Mouse (Mus musculus): ENCODE measurements at regions not wholly inside any gene's neighbourhood (a gene's known extent, or its start where the extent isn't known, plus 50 kb on each side); places are given as distances from the start of the nearest gene placed in this dataset.

GRCm38 (mm10) chr5:47115882-47116281 lies 867.1 kb upstream of the Slit2 start:
- Histone ChIP-seq H3K9me3 (no peaks in the 10 kb centered on the region), H3K4me1 (no peaks in the 10 kb centered on the region), H3K27ac (replicated peaks) (no peak overlapping the region), H3K4me2 (replicated peaks) (no peak overlapping the region), H3K9ac (replicated peaks) (no peak overlapping the region), H3K27me3 (no peaks in the 10 kb centered on the region), H3K4me3 (no peak overlapping the region), H3K36me3 (no peaks in the 10 kb centered on the region)
- 78% methylated on average over 5 of the region's 5 CpGs for WGBS
- ATAC-seq (replicated peaks) = no peak

DNA sequence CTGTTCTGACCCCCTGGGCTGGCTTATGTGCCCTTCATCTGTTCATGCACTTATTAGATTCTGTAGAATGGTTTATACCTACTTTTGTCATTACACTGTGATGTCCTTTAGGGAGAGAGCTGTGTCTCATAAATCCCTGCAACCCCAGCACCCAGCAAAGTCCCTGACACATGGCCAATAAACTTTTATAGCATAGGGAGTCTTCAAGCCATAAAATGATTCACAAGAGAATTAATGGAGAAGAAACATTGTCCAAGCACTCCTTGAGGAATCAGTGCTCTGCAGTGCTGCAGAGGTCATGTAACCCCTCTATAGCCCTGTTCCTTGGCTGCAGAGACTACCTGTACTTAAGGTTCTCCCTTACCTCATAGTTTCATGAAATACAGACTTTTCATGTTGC lies 887.2 kb upstream of the Slit2 start:
- Histone ChIP-seq H3K4me1 (no peaks in the 10 kb centered on the region), H3K9ac (replicated peaks) (no peak overlapping the region), H3K4me3 (no peak overlapping the region), H3K4me2 (replicated peaks) (no peak overlapping the region), H3K27ac (replicated peaks) (no peak overlapping the region), H3K36me3 (no peaks in the 10 kb centered on the region), H3K27me3 (no peaks in the 10 kb centered on the region), H3K9me3 (no peaks in the 10 kb centered on the region)
- no peak for ATAC-seq (replicated peaks)

- Histone ChIP-seq H3K9ac (replicated peaks) (no peak overlapping the region), H3K4me1 (peaks cover 5% of the 10 kb centered on the region; the same call in 1 of the 2 replicates), H3K4me2 (replicated peaks) (no peak overlapping the region), H3K36me3 (no peaks in the 10 kb centered on the region), H3K9me3 (no peaks in the 10 kb centered on the region), H3K27ac (replicated peaks) (no peak overlapping the region), H3K27me3 (no peaks in the 10 kb centered on the region), H3K4me3 (no peak overlapping the region)
- peak; percentile 58 for ATAC-seq (replicated peaks)
- WGBS = 22% methylated on average over 3 of the region's 3 CpGs
Measured at GRCm38 (mm10) chr5:47052942-47053341, 930.0 kb upstream of the Slit2 start.

DNA sequence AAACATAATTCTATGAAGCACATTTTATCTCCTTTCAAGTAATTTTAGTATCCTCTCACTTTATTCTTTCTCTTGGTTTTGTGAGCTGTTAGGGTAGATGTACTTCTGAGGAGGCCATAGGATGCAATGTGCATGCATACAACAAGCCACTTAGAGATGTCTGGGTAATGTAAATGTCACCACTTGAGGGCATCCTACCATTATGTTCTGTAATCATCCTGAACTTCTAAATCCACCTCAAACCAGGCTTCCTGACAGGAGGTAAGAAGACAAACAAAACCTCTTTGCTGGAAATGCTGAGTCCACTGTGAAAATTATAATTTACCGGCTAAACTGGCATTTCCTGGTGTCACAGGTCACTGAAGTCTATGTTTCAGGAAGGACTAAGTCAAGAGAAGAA lies 946.2 kb upstream of the Slit2 start:
- no peak overlapping the region for H3K27ac ChIP-seq (replicated peaks)
- H3K4me1 ChIP-seq = 0 out of 2 replicates have a peak, but pooled peaks cover 4% of the 10 kb centered on the region
- ATAC-seq (replicated peaks) = no peak
- no peak overlapping the region for H3K9ac ChIP-seq (replicated peaks)
- no peaks in the 10 kb centered on the region for H3K36me3 ChIP-seq
- no peak overlapping the region for H3K4me3 ChIP-seq
- no peaks in the 10 kb centered on the region for H3K9me3 ChIP-seq
- 68% methylated on average over 1 of the region's 1 CpGs for WGBS
- H3K4me2 ChIP-seq (replicated peaks) = no peak overlapping the region
- no peaks in the 10 kb centered on the region for H3K27me3 ChIP-seq

- 0 out of 2 replicates have a peak, but pooled peaks cover 4% of the 10 kb centered on the region for H3K4me1 ChIP-seq
- no peaks in the 10 kb centered on the region for H3K9me3 ChIP-seq
- H3K36me3 ChIP-seq = no peaks in the 10 kb centered on the region
- H3K4me3 ChIP-seq = no peak overlapping the region
- H3K4me2 ChIP-seq (replicated peaks) = no peak overlapping the region
- ATAC-seq (replicated peaks) = peak; percentile 66
- no peaks in the 10 kb centered on the region for H3K27me3 ChIP-seq
- H3K9ac ChIP-seq (replicated peaks) = no peak overlapping the region
- 23% methylated on average over 7 of the region's 7 CpGs for WGBS
- no peak overlapping the region for H3K27ac ChIP-seq (replicated peaks)
Measured at GRCm38 (mm10) chr5:47034021-47034420, 948.9 kb upstream of the Slit2 start.

GRCm38 (mm10) chr5:47014351-47014750 lies 968.6 kb upstream of the Slit2 start:
- H3K27me3 ChIP-seq = no peaks in the 10 kb centered on the region
- H3K9me3 ChIP-seq = no peaks in the 10 kb centered on the region
- peak; percentile 53 for ATAC-seq (replicated peaks)
- no peak overlapping the region for H3K4me2 ChIP-seq (replicated peaks)
- no peak overlapping the region for H3K27ac ChIP-seq (replicated peaks)
- no peaks in the 10 kb centered on the region for H3K4me1 ChIP-seq
- no peak overlapping the region for H3K9ac ChIP-seq (replicated peaks)
- no peaks in the 10 kb centered on the region for H3K36me3 ChIP-seq
- H3K4me3 ChIP-seq = no peak overlapping the region

DNA sequence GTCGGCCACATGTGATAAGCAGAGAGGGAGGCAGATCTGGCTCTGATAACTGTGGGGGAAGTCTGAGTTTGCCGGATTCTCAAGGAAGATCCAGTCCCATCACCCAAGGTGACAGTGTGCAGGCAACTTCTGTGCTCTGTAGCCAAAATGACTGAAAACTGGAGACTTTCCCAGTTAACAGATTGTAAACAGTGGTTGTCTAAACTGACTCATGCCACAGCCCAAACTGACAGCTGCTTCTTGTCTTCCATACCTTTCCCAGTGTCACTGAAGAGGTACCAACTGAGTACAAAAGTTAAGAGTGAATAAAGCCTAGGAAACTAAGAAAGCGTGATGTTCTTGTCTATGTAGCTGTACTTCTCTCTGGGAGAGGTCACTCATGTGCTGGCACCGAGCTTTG lies 990.4 kb upstream of the Slit2 start:
- H3K27me3 ChIP-seq = no peaks in the 10 kb centered on the region
- H3K4me3 ChIP-seq = no peak overlapping the region
- no peak overlapping the region for H3K27ac ChIP-seq (replicated peaks)
- H3K9ac ChIP-seq (replicated peaks) = no peak overlapping the region
- 81% methylated on average over 4 of the region's 4 CpGs for WGBS
- no peaks in the 10 kb centered on the region for H3K4me1 ChIP-seq
- no peaks in the 10 kb centered on the region for H3K36me3 ChIP-seq
- no peaks in the 10 kb centered on the region for H3K9me3 ChIP-seq
- no peak overlapping the region for H3K4me2 ChIP-seq (replicated peaks)
- no peak for ATAC-seq (replicated peaks)

- Histone ChIP-seq H3K27ac (replicated peaks) (no peak overlapping the region), H3K4me3 (no peak overlapping the region), H3K4me1 (no peaks in the 10 kb centered on the region), H3K36me3 (no peaks in the 10 kb centered on the region), H3K9ac (replicated peaks) (no peak overlapping the region), H3K9me3 (no peaks in the 10 kb centered on the region), H3K27me3 (no peaks in the 10 kb centered on the region), H3K4me2 (replicated peaks) (no peak overlapping the region)
- ATAC-seq (replicated peaks) = no peak
- WGBS = 84% methylated on average over 2 of the region's 2 CpGs
Measured at GRCm38 (mm10) chr5:46986519-46986918, 996.4 kb upstream of the Slit2 start.

GRCm38 (mm10) chr5:46980326-46980725 lies 1002.6 kb upstream of the Slit2 start:
- ATAC-seq (replicated peaks) = no peak
- no peaks in the 10 kb centered on the region for H3K36me3 ChIP-seq
- H3K4me1 ChIP-seq = no peaks in the 10 kb centered on the region
- no peaks in the 10 kb centered on the region for H3K27me3 ChIP-seq
- H3K9me3 ChIP-seq = no peaks in the 10 kb centered on the region
- H3K9ac ChIP-seq (replicated peaks) = no peak overlapping the region
- H3K4me3 ChIP-seq = no peak overlapping the region
- 84% methylated on average over 2 of the region's 2 CpGs for WGBS
- H3K27ac ChIP-seq (replicated peaks) = no peak overlapping the region
- H3K4me2 ChIP-seq (replicated peaks) = no peak overlapping the region

DNA sequence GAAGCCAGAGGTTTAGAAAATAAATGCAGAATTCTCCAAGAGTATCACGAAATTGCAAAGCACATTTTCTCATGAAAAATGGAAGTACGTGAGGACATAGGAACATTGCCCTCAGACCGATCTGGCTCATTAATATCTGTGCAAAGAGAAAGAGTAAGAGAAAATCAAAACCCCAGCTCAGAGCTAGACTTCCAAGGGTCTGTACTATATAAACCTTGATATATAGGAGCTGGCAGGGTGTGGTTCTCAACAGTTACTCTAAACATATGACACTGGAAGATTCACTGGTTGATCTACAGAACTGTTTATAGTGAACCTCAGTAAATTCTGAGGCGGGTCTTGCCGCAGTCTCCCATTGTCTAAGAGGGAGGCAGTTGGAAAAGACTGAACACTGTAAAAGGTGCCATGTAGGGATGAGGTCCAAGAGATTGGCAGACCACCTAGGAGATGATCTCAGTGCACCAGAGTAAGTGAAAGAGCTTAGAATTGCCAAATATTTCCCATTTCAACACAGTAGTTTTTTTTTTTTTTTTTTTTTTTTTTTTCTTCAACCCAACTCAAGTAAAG lies 1014.0 kb upstream of the Slit2 start:
- Histone ChIP-seq H3K4me2 (replicated peaks) (no peak overlapping the region), H3K36me3 (no peaks in the 10 kb centered on the region), H3K27ac (replicated peaks) (no peak overlapping the region), H3K4me1 (no peaks in the 10 kb centered on the region), H3K4me3 (no peak overlapping the region), H3K27me3 (no peaks in the 10 kb centered on the region), H3K9me3 (no peaks in the 10 kb centered on the region), H3K9ac (replicated peaks) (no peak overlapping the region)
- WGBS = 93% methylated on average over 5 of the region's 5 CpGs
- ATAC-seq (replicated peaks) = no peak

DNA sequence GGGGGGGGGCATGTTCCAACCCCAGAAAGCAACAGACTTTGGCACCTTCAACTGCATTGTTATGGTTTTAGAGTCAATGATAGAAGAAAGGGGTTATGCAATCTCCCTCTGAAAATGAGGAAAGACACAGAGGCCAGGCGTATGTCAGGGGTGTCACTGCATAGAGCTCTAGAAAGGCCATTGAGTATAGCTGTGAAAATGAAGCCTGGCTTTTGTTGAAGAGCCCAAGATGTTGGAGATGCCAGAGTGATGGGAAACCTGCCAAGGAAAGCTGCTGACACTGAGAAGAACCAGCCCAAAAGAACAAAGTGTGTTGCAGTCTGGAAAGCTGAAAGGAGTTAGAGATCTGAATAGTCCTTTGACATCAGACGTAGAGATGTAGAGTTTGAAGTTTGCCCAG lies 1022.2 kb upstream of the Slit2 start:
- no peak overlapping the region for H3K4me2 ChIP-seq (replicated peaks)
- WGBS = 45% methylated on average over 2 of the region's 2 CpGs
- no peak overlapping the region for H3K9ac ChIP-seq (replicated peaks)
- H3K27ac ChIP-seq (replicated peaks) = no peak overlapping the region
- no peaks in the 10 kb centered on the region for H3K27me3 ChIP-seq
- no peaks in the 10 kb centered on the region for H3K9me3 ChIP-seq
- H3K4me1 ChIP-seq = no peaks in the 10 kb centered on the region
- no peak overlapping the region for H3K4me3 ChIP-seq
- H3K36me3 ChIP-seq = no peaks in the 10 kb centered on the region
- ATAC-seq (replicated peaks) = no peak

GRCm38 (mm10) chr5:46926324-46926723 lies 1056.6 kb upstream of the Slit2 start:
- Histone ChIP-seq H3K27ac (replicated peaks) (no peak overlapping the region), H3K4me2 (replicated peaks) (no peak overlapping the region), H3K9ac (replicated peaks) (no peak overlapping the region), H3K27me3 (no peaks in the 10 kb centered on the region), H3K36me3 (no peaks in the 10 kb centered on the region), H3K4me3 (no peak overlapping the region), H3K9me3 (no peaks in the 10 kb centered on the region), H3K4me1 (no peaks in the 10 kb centered on the region)
- 91% methylated on average over 7 of the region's 7 CpGs for WGBS
- ATAC-seq (replicated peaks) = no peak

- no peaks in the 10 kb centered on the region for H3K4me1 ChIP-seq
- H3K9me3 ChIP-seq = no peaks in the 10 kb centered on the region
- no peak overlapping the region for H3K4me3 ChIP-seq
- WGBS = 86% methylated on average over 2 of the region's 2 CpGs
- no peak overlapping the region for H3K4me2 ChIP-seq (replicated peaks)
- no peak overlapping the region for H3K9ac ChIP-seq (replicated peaks)
- H3K27me3 ChIP-seq = no peaks in the 10 kb centered on the region
- H3K36me3 ChIP-seq = no peaks in the 10 kb centered on the region
- H3K27ac ChIP-seq (replicated peaks) = no peak overlapping the region
- no peak for ATAC-seq (replicated peaks)
Measured at GRCm38 (mm10) chr5:46901909-46902308, 1044.5 kb upstream of the Lcorl start.

Measured in forebrain, embryonic 15.5 days (tissue).